Comparison of ENCODE assay signal across 9 mouse cellular contexts in genomic region chr10:68723568-68724360, GRCm38 (mm10). TPM values are rescaled to one million over a fixed set of nuclear protein-coding genes. Genes with fewer than 3 reads are reported as not detected.
A peak's percentile ranks its signal among the peaks of the same experiment; 100 is the strongest.
DNase-seq lines count a peak whose midpoint lies in the region; ATAC-seq and TF ChIP-seq lines count a peak whose summit lies in the region.
"Had no signal": no experiment of that assay in that cellular context is flagged by ENCODE, and none has a peak within 500 bp of the region (broad histone marks: within the 10 kb centered on the region; RNA-seq: fewer than 3 reads in every experiment).

Gene Tmem26 (plus strand): TSS chr10:68723646.

- H3K36me3 ChIP-seq in embryonic facial prominence, embryonic 13.5 days, result no peaks in the 10 kb centered on the region
- no peaks in the 10 kb centered on the region for H3K36me3 ChIP-seq in midbrain, embryonic 10.5 days
- no peaks in the 10 kb centered on the region for H3K36me3 ChIP-seq in stomach, embryonic 14.5 days (ENCODE audit: control insufficient read depth, insufficient read depth, low read length)
- H3K36me3 ChIP-seq: G1E had no signal

- H3K27me3 ChIP-seq in embryonic facial prominence, embryonic 13.5 days, result no peaks in the 10 kb centered on the region
- H3K27me3 ChIP-seq in midbrain, embryonic 10.5 days (ENCODE audit: low read depth, poor library complexity, severe bottlenecking), result peaks cover 37% of the 10 kb centered on the region
- no peaks in the 10 kb centered on the region for H3K27me3 ChIP-seq in stomach, embryonic 14.5 days (ENCODE audit: control insufficient read depth, insufficient read depth, low read length)

- H3K4me1 ChIP-seq in embryonic facial prominence, embryonic 13.5 days, result peaks cover 34% of the 10 kb centered on the region
- H3K4me1 ChIP-seq in midbrain, embryonic 10.5 days, result peaks cover 19% of the 10 kb centered on the region
- H3K4me1 ChIP-seq in stomach, embryonic 14.5 days (ENCODE audit: control insufficient read depth, insufficient read depth, low read length), result no peaks in the 10 kb centered on the region

- peak; percentile 72 for ATAC-seq in embryonic facial prominence, embryonic 13.5 days (ENCODE audit: insufficient number of reproducible peaks, insufficient read depth, low FRiP score, low TSS enrichment, low read depth)
- peak; percentile 56; the same call in 1 of the 2 replicates for ATAC-seq in stomach, embryonic 14.5 days (ENCODE audit: insufficient number of reproducible peaks, insufficient read depth, low FRiP score, low read depth)

- H3K27ac ChIP-seq in left cerebral cortex, adult 2 months, result no peak within 1 kb of the TSS
- peak within 1 kb of the TSS; percentile 85 for H3K27ac ChIP-seq in embryonic facial prominence, embryonic 13.5 days
- peak within 1 kb of the TSS; percentile 72 for H3K27ac ChIP-seq in midbrain, embryonic 10.5 days (replicated peaks)
- H3K27ac ChIP-seq in stomach, embryonic 14.5 days (ENCODE audit: low read length), result no peak within 1 kb of the TSS

- no peak for TF ChIP-seq CTCF in left cerebral cortex, adult 2 months (IDR thresholded peaks at IDR 0.05)

- H3K4me2 ChIP-seq in embryonic facial prominence, embryonic 13.5 days, result peak within 1 kb of the TSS; percentile 85
- H3K4me2 ChIP-seq in stomach, embryonic 14.5 days (replicated peaks; ENCODE audit: low read depth, low read length), result peak within 1 kb of the TSS; percentile 75

- intact Hi-C loops in left cerebral cortex, adult 2 months (cut with DNase I), result no loop called here
- intact Hi-C loops in left cerebral cortex, postnatal 14 days (cut with DNase I), result no loop called here
- intact Hi-C loops in heart, postnatal 10 days (cut with DNase I), result no loop called here

- no peaks in the 10 kb centered on the region for H3K9me3 ChIP-seq in embryonic facial prominence, embryonic 13.5 days
- H3K9me3 ChIP-seq in midbrain, embryonic 10.5 days (replicated peaks), result no peaks in the 10 kb centered on the region
- H3K9me3 ChIP-seq in stomach, embryonic 14.5 days (ENCODE audit: control insufficient read depth, low read depth, low read length), result no peaks in the 10 kb centered on the region

- H3K9ac ChIP-seq in embryonic facial prominence, embryonic 13.5 days, result peak within 1 kb of the TSS; percentile 82
- peak within 1 kb of the TSS; percentile 49 for H3K9ac ChIP-seq in stomach, embryonic 14.5 days (replicated peaks; ENCODE audit: low read depth, low read length)

- no peak for DNase-seq in left cerebral cortex, adult 2 months (ENCODE audit: extremely low spot score in 1 of 2, low spot score in 2 of 2)
- no peak for DNase-seq in left cerebral cortex, postnatal 14 days (ENCODE audit: low spot score in 2 of 2)
- DNase-seq in heart, postnatal 10 days, result peak; percentile 37 to 40
- DNase-seq in kidney, postnatal 36 days, result peak; percentile 57 to 73
- peak; percentile 58 for DNase-seq in midbrain, embryonic 10.5 days (ENCODE audit: low spot score)
- DNase-seq in cerebellum, adult 9-11 months, result no peak

- peak within 1 kb of the TSS; percentile 14; the same call in 1 of the 2 replicates for H3K4me3 ChIP-seq in left cerebral cortex, adult 2 months
- H3K4me3 ChIP-seq in embryonic facial prominence, embryonic 13.5 days, result peak within 1 kb of the TSS; percentile 59
- H3K4me3 ChIP-seq in midbrain, embryonic 10.5 days, result peak within 1 kb of the TSS; percentile 66
- H3K4me3 ChIP-seq in stomach, embryonic 14.5 days (ENCODE audit: low read depth, low read length), result peak within 1 kb of the TSS; percentile 48

- WGBS in embryonic facial prominence, embryonic 13.5 days, result under 1% methylated on average over 32 of the region's 32 CpGs
- under 1% methylated on average over 32 of the region's 32 CpGs for WGBS in midbrain, embryonic 10.5 days
- 2% methylated on average over 32 of the region's 32 CpGs for WGBS in stomach, embryonic 14.5 days

RNA-seq across cellular contexts. Expression of gene Tmem26, which starts in this region (rescaled TPM):
- under 1 TPM; 0.20 to 0.47 TPM for total RNA-seq in left cerebral cortex, adult 2 months (2021)
- total RNA-seq in left cerebral cortex, postnatal 14 days (2021), result under 1 TPM; 0.23 to 0.31 TPM
- polyA plus RNA-seq in embryonic facial prominence, embryonic 13.5 days (2015; fragmentation: Nextera tagmentation; extraction: Ambion mirVana), result 77.8 and 80.4 TPM in 2 replicates
- total RNA-seq in heart, postnatal 10 days (2021), result under 1 TPM; 0.67 to 0.99 TPM
- 1.5 and 2.2 TPM in 2 replicates for polyA plus RNA-seq in midbrain, embryonic 10.5 days (2016; fragmentation: Nextera tagmentation; extraction: Ambion mirVana)
- 19.1 and 21.5 TPM in 2 replicates for polyA plus RNA-seq in stomach, embryonic 14.5 days (2014; fragmentation: Nextera tagmentation; extraction: Ambion mirVana)
- polyA plus RNA-seq: G1E had no signal

Comparison
In these comparisons a context has a peak if more than half of its experiments do, and no peak if none do; other contexts are left out.
1. Peak in DNase-seq in heart, postnatal 10 days; RNA of the gene not detected or under 1 TPM.
2. DNase-seq: peak in kidney, postnatal 36 days (2 of 2) and midbrain, embryonic 10.5 days (single experiment); none in left cerebral cortex, adult 2 months (0 of 2), left cerebral cortex, postnatal 14 days (0 of 2) and cerebellum, adult 9-11 months (single experiment).
3. H3K27ac ChIP-seq: peak in embryonic facial prominence, embryonic 13.5 days (single experiment) and midbrain, embryonic 10.5 days (single experiment); none in left cerebral cortex, adult 2 months (single experiment) and stomach, embryonic 14.5 days (single experiment).
4. H3K4me3 ChIP-seq: peak in every context shown above with its lines; median percentile 66 in midbrain, embryonic 10.5 days; 59 in embryonic facial prominence, embryonic 13.5 days; 48 in stomach, embryonic 14.5 days; 14 in left cerebral cortex, adult 2 months.